Mouse (Mus musculus): ENCODE data around the gene Gm17720.

Gm17720 gene

DNA sequence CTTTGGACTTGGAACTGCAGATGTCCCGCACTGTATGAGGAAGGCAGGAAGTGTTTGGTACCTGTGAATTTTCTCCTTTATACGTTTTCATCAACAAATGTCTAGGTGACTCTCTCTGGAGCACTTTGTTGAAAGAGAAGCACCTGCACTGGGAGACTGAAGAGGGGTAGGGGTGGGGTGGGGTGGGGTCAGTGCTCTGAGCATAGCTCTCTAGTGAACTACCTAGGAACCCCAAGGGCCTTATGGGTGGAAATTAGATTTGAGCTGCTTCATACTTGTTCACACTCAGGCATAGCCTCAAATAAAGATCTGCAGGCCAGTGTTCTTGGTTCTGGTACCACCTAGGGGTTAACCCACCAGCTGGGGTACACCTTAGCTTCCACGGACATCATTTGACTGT lies at the start of gene Gm17720:
Gene Gm17720, minus strand, starts transcription at position 101 of the 400 bp plus-strand sequence.
- no peak for DNase-seq (ENCODE audit: low spot score)

- peak; percentile 43 for DNase-seq (ENCODE audit: low spot score)
These were observed 43.0 kb upstream of the Gm17720 start for GRCm38 (mm10) chr8:110145538-110145937.

DNA sequence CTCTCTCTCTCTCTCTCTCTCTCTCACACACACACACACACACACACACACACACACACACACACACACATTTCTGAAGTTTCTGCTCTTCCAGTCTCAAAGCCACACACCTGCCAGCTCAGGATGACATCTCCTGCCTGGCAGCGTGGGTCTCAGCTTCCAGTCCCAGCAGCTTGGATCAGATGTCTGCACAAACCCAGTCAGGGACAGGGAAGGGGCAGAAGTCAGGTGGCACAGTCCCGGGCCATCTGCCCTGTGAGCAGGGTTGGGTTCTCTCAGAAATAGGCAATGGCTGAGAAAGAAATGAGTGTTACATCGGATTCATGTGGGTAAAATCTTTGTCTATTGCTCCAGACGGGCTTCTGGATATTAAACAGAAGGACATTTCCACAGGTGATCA lies 38.2 kb upstream of the Gm17720 start:
- no peak for DNase-seq (ENCODE audit: low spot score)

DNA sequence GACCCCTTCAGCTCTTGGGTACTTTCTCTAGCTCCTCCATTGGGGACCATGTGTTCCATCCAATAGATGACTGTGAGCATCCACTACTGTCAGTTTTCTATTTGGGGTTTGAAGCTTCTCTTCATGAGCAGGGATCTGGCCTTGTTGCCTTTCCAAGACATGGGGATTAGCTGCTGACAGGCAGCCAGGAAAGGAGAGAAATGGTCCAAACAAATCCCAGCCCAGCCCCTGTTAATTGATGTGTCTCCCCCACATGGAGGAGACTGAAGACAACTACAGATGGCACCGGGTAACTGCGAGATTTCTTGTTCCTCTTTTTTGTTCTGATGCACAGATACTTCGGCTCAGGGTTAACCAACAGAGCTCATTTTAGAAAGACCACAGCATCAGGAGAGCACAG lies 37.6 kb upstream of the Gm17720 start:
- no peak for DNase-seq (ENCODE audit: low spot score)

DNA sequence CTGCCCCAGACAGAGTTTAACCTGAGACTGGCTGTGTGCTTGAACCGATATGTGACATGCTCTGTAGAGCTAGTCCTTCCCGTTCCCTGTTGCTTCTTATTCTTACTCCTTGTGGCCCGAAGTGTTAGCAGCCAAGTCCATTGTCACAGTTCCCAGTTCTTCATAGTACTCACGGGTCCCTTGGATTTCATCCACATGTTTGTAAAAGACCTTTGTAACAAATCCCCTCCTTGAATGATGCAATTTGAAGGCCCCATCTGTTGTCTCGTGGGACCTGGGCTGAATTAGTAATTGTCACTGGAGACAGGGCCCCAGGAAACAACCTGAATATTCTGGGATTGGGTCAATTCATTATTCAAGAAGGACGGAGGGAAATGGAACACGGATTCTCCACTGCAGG lies 33.0 kb upstream of the Gm17720 start:
- DNase-seq (ENCODE audit: low spot score) = no peak

DNA sequence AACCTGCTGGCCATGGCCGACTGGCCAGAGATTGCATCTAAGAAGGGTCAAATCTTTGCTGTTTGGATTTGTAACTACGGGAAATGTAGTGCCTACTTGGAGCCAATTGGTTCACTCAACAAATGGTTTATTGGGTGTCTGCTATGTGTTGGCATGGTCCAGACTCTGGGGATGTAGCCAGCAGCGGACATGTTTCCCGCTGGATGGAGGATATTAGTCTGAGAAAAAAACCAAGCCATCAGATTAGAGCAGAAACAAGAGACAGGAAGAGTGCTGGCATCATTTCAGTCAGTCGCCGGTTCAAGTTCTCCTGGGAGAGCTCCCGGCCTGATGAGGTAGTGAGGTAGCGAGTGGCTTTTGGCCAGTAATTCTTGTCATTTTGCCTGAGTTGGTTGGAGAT lies 31.7 kb upstream of the Gm17720 start:
- DNase-seq (ENCODE audit: low spot score) = no peak

- DNase-seq (ENCODE audit: low spot score) = peak; percentile 60
These were observed 28.0 kb upstream of the Gm17720 start for GRCm38 (mm10) chr8:110130537-110130936.

DNA sequence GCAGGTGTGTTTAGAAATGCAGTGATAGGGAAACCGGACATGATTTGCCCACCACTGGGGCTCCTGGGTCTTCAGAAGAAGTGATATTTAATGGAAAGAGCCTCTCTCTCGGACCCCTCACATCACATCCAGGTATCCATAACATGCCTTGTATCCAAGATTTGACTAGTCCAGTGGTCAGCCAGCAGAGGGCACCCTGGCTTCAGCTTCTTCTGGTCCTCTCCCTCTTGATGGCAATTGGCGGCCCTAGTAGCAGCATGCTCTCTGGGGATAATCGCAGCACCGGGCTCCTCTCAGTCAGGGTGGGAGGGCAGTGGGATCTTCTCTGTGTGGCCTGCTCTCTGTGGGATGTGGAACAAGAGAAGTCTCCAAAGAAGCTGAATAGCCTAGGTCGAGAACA lies 17.2 kb upstream of the Gm17720 start:
- no peak for DNase-seq (ENCODE audit: low spot score)

- no peak for DNase-seq (ENCODE audit: low spot score)
These were observed 877 bp downstream of the Gm17720 start for GRCm38 (mm10) chr8:110101676-110102075.

DNA sequence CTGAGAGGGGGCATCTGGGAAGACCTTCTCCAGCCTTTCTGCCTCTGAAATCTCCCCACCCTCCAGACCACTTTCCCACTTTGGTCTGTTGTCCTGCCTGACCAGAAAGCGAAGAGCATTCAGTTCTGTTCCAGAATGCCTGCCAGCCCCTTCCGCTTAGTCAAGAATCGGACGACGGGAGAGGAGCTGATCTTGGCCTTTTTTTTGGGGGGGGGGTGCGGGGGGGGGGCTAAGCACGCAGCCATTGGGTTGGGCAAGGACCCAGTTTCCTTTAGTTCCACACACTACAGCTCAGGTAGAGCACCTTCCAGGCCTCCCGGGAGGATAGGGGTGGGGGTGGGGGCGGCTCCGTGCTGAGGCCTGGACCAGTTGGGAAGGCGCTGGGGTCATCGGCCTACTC lies 1.6 kb downstream of the Gm17720 start, which contains the start of gene Gm21964:
Gene Gm21964, plus strand, starts transcription at position 301 of the 400 bp plus-strand sequence.
- no peak for DNase-seq (ENCODE audit: low spot score)

DNA sequence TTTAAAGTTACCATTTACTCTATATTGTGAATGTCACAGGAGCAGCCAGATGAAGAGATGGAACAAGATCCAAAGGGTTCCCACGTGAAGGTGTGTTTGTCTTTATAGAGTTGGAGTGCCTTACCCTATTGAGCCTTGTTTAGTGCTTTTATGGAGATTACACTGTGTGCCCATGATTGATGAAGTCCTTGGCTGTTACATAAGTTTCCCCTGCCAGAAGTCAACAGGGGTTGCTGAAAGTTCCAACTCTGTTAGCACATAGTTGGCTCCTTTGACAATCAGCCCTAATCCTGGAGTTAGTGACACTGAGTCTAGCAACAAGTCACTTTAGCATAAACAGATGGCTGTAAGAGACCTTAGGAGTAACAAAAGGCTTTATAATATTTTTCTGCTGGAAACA lies 10.7 kb downstream of the Gm17720 start:
- DNase-seq (ENCODE audit: low spot score) = no peak

- no peak for DNase-seq (ENCODE audit: low spot score)
These were observed 20.0 kb downstream of the Gm17720 start for GRCm38 (mm10) chr8:110082416-110083105.

DNA sequence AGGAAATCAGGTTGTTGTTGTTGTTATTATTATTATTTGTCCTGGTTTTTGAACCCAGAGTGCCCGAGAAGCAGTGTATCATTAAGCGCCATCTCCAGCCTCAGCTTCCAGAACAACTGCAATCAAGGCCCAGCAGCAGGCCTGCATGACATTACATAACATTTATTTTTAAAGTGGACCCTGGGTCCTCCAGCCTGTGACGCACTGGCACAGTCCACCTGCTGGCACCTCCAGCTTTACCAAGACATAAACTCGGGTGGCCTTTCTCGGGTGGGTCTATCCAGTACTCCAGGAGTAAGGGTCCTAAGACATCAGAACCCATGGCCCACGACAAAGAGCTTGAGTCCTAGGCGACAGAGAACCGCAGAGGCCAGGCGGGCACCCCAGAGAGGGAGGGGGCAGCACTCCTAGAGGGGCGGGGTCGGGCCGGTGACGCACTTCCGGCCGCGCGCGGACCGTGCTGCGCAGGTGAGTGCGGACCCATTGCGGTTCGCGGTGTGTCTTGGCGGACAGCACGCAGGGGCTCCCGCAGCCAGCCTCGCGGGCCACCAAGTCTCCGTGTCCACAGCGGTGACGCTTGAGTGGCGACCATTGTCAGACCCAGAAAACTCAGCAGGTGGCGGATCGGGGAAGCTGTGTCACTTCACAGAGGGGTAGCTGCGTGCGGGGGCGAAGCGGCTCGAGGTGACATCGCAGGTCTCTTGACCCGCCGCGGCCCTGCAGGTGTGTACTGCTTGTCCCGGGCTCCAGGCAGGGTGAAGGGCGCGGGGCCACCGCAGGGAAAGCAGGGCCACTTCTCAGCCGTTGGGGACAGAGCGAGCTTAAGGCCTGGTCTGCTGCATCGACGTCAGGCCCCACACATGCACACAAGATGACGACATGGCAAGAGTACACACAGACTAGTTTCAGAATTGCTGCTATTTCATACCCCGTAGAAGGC lies 23.0 kb downstream of the Gm17720 start, which contains the start of gene Zfp612:
Gene Zfp612, plus strand, starts transcription at position 465 of the 940 bp plus-strand sequence.
- peak; percentile 60 for DNase-seq (ENCODE audit: low spot score)

- DNase-seq (ENCODE audit: low spot score) = no peak
These were observed 28.1 kb downstream of the Gm17720 start for GRCm38 (mm10) chr8:110074496-110074895.

DNA sequence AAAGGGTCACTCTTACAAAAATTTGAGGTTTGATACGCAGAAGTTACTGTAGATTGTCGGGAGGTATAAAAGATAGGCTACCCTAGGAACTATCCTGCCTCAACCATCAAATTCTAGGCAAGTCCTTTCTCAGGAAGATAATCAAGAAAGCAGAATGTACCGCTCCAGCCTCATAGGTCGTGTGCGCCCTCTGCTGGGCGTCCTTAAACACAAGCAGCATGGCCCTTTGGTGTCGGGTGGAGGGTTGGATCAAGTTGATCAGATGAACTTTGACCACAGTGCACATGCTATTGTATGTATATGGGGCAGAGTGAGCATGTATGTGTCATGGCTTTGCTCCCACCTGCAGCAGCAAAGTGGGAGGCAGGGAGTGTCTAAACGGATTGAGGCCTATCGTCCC lies 31.0 kb downstream of the Gm17720 start:
- DNase-seq (ENCODE audit: low spot score) = peak; percentile 65

DNA sequence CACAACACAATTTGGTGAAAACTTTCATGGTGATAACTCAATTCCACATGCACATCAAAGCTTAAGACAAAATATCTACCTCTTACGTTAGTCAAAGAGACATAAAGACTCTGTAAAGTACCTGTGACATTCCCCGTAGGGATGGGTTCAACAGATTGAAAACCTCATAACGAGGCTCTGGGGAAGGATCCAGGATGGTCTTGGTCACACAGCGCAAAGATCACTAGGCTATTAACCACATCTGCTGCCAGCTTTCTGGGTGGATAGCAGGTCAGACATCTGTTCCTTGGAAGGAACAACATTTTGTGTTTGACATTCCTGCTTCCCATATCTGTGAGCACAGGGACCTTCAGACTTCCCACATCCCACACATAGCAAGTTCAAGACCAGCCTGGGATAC lies 32.8 kb downstream of the Gm17720 start:
- no peak for DNase-seq (ENCODE audit: low spot score)

- DNase-seq (ENCODE audit: low spot score) = no peak
These were observed 36.9 kb downstream of the Gm17720 start for GRCm38 (mm10) chr8:110065676-110066075.

GRCm38 (mm10) chr8:110064606-110065365 lies 37.8 kb downstream of the Gm17720 start:
- DNase-seq (ENCODE audit: low spot score) = no peak

GRCm38 (mm10) chr8:110064161-110064560 lies 38.4 kb downstream of the Gm17720 start:
- DNase-seq (ENCODE audit: low spot score) = no peak

GRCm38 (mm10) chr8:110058207-110058606 lies 44.3 kb downstream of the Gm17720 start:
- DNase-seq (ENCODE audit: low spot score) = no peak

DNA sequence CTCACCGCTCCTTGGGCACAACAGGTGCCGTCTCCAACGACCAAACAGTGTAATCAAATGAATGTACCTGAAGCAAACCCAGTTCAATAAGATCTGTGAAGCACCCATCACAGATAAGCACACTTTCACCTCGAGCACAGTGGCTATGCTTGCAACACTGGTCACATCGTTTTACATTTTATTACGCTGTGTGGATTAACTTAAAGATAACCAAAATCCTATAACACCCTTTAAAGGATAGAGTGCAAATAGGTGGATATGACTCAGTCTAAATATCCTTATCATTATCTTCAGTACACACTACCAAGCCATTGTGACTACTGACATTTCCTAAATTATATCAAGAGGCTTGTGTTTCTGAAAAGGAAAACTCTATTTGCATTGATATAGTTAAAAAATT lies 51.3 kb downstream of the Gm17720 start:
- DNase-seq (ENCODE audit: low spot score) = no peak

DNA sequence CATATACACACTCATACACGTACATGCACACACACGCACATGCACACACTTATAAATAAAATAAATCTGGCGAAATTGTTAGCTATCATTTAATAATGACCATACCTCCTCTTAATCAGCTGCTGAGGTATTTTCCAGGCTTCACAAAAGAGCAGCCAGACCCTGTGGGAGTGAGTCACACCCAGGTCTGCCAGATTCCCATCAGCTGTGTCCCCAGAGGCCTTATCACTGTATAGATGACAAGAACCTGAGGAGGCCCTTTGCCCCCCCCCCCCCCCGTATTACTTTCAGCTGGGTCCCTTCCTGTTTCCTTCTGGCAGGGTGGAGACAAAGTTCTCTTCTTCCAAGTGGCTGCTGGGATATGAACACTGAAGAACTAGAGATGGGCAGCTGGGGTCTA lies 62.0 kb downstream of the Gm17720 start:
- DNase-seq (ENCODE audit: low spot score) = no peak
